Mouse (Mus musculus) liver, postnatal 0 days (tissue): ENCODE data around the gene Larp4b.
A peak's percentile ranks its signal among the peaks of the same experiment; 100 is the strongest.

Experiments used
- CTCF ChIP-seq: sonication (generic); IDR thresholded peaks from 2 replicates; pipeline ENCODE4 v1.5.1; 2016; ENCODE audit warnings: antibody characterized with exemption, low read depth
- EP300 ChIP-seq: IDR thresholded peaks from 2 replicates; pipeline ENCODE4 v1.6.1; 2016; ENCODE audit warnings: antibody characterized with exemption, low read depth, mild to moderate bottlenecking

- TF ChIP-seq EP300 (no peak), CTCF (peak; percentile 88)
Observed at GRCm38 (mm10) chr13:9181666-9182264, 88.1 kb downstream of the Larp4b start.
